Mouse (Mus musculus): ENCODE measurements around the gene Olfr600.
"Not testable (repeated sequence)": the region's sequence is repeated elsewhere in the genome, so short reads cannot be mapped to it uniquely, and the experiment has no call there.

DNA sequence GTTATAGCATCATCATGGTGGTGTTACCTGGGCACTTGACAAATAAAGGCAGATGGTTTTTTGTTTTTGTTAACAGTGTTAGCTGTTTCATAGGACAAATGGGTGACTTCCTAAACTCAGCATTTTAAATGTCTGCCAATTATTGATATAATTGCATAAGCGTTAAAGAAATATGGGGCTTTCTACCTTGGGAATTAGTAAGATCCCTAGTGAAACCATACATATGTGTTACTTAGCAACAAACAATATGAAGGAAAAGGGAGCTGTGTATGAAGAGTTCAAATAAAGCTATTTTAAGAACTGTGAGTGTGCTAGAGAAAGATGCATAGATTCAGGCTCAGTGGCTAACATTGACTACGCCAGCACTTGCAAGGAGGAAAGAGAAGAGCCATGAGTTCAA, 33.5 kb downstream of the Olfr600 start, which contains the start of gene Olfr597:
- TF ChIP-seq CTCF (IDR thresholded peaks at IDR 0.05; ENCODE audit: control insufficient read depth, insufficient read depth, insufficient read length); MAX (IDR thresholded peaks at IDR 0.05); MYOD1 (IDR thresholded peaks at IDR 0.05; ENCODE audit: control insufficient read depth, insufficient read length, low read depth); MYOG (IDR thresholded peaks at IDR 0.05; ENCODE audit: control insufficient read depth, extremely low read depth, insufficient read length): not testable (repeated sequence)
